Mouse (Mus musculus): ENCODE results near the gene Omg. TPM values are rescaled to one million over a fixed set of nuclear protein-coding genes. Genes with fewer than 3 reads are reported as not detected.
A peak's percentile ranks its signal among the peaks of the same experiment; 100 is the strongest.

Omg gene
- polyA plus RNA-seq (2016; fragmentation: Nextera tagmentation; extraction: Ambion mirVana), result 1.1 and 1.4 TPM in 2 replicates

DNA sequence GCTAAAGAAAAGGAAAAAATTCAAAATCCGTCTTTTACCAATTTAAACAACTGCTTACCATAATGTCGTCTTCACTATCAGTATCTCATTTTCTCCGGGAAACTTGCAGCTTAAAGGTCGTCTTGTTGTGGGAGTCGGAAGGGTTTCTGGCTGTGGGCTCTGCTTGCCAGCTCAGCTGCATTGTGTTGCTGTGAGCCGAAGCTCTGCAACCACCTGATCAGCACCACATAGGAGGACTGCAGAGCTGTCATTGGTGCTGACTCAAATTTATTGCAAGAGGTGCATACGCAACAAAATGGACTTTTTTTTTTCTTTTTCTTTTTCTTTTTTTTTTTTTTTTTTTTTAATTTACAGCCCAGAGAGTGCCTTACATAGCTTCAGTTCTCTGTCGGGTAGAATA lies at the start of gene Omg:
Gene Omg (minus strand): TSS at position 240 of the 400 bp plus-strand sequence.
- H3K9ac ChIP-seq, result no peak within 1 kb of the TSS
- H3K9me3 ChIP-seq (replicated peaks), result no peaks in the 10 kb centered on the region
- peak within 1 kb of the TSS; percentile 35; the same call in 1 of the 2 replicates for H3K27ac ChIP-seq
- H3K4me1 ChIP-seq, result peaks cover 13% of the 10 kb centered on the region
- peak; percentile 56; the same call in 1 of the 2 replicates for ATAC-seq (ENCODE audit: low FRiP score)
- H3K27me3 ChIP-seq, result no peaks in the 10 kb centered on the region
- H3K36me3 ChIP-seq, result no peaks in the 10 kb centered on the region
- WGBS, result 48% methylated on average over 8 of the region's 8 CpGs
- no peak within 1 kb of the TSS for H3K4me2 ChIP-seq (replicated peaks)
- H3K4me3 ChIP-seq, result no peak within 1 kb of the TSS

- no peak for ATAC-seq (ENCODE audit: low FRiP score)
- H3K4me3 ChIP-seq, result no peak overlapping the region
- 76% methylated on average over 1 of the region's 1 CpGs for WGBS
- H3K36me3 ChIP-seq, result peaks cover 85% of the 10 kb centered on the region
- no peak overlapping the region for H3K9ac ChIP-seq
- H3K27me3 ChIP-seq, result no peaks in the 10 kb centered on the region
- no peak overlapping the region for H3K27ac ChIP-seq
- H3K4me2 ChIP-seq (replicated peaks), result no peak overlapping the region
- H3K4me1 ChIP-seq, result no peaks in the 10 kb centered on the region
- H3K9me3 ChIP-seq (replicated peaks), result no peaks in the 10 kb centered on the region
Observed at GRCm38 (mm10) chr11:79552622-79553021, 48.7 kb upstream of the Omg start.

DNA sequence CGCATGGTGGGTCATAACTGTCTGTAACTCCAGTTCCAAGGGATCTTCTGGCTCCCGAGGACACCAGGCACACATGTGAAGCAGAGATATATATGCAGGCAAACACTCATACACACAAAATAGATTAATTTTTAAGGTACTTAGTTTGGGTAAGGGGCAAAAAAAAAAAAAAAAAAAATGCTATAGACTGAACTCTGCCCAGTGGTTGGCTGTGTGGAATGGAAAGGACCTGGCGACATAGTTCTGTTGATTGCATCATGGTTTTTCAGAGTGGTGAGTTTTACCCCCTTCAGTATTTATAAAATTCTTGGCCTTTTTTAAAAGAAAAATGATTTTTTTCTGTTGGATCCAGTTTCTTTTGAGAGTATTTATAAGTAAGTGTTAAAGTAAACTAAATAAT lies 32.4 kb upstream of the Omg start:
- H3K27me3 ChIP-seq, result no peaks in the 10 kb centered on the region
- no peaks in the 10 kb centered on the region for H3K9me3 ChIP-seq (replicated peaks)
- 98% methylated on average over 3 of the region's 3 CpGs for WGBS
- H3K9ac ChIP-seq, result no peak overlapping the region
- no peaks in the 10 kb centered on the region for H3K4me1 ChIP-seq
- H3K4me3 ChIP-seq, result no peak overlapping the region
- H3K4me2 ChIP-seq (replicated peaks), result no peak overlapping the region
- H3K27ac ChIP-seq, result no peak overlapping the region
- no peak for ATAC-seq (ENCODE audit: low FRiP score)
- peaks cover 23% of the 10 kb centered on the region for H3K36me3 ChIP-seq

DNA sequence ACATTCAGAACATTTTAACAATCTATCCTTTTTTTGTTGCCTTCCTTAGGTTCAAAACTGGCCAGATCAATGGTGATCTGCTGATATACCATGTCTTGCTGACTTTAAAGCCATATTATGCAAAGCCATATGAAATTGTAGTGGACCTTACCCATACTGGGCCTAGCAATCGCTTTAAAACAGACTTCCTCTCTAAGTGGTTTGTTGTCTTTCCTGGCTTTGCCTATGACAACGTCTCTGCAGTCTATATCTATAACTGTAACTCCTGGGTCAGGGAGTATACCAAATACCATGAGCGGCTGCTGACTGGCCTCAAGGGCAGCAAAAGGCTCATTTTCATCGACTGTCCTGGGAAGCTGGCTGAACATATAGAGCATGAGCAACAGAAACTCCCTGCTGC lies 31.7 kb upstream of the Omg start:
- H3K9me3 ChIP-seq (replicated peaks), result no peaks in the 10 kb centered on the region
- no peak overlapping the region for H3K4me2 ChIP-seq (replicated peaks)
- ATAC-seq (ENCODE audit: low FRiP score), result no peak
- H3K27me3 ChIP-seq, result no peaks in the 10 kb centered on the region
- no peak overlapping the region for H3K4me3 ChIP-seq
- no peak overlapping the region for H3K9ac ChIP-seq
- 90% methylated on average over 4 of the region's 4 CpGs for WGBS
- no peaks in the 10 kb centered on the region for H3K4me1 ChIP-seq
- H3K36me3 ChIP-seq, result peaks cover 19% of the 10 kb centered on the region
- no peak overlapping the region for H3K27ac ChIP-seq

- Histone ChIP-seq H3K4me2 (replicated peaks) (no peak overlapping the region), H3K27ac (no peak overlapping the region), H3K4me1 (no peaks in the 10 kb centered on the region), H3K36me3 (peaks cover 14% of the 10 kb centered on the region), H3K9me3 (replicated peaks) (no peaks in the 10 kb centered on the region), H3K9ac (no peak overlapping the region), H3K27me3 (no peaks in the 10 kb centered on the region), H3K4me3 (no peak overlapping the region)
- ATAC-seq (ENCODE audit: low FRiP score), result no peak
- 88% methylated on average over 8 of the region's 8 CpGs for WGBS
Observed at GRCm38 (mm10) chr11:79533950-79534690, 30.2 kb upstream of the Omg start.

DNA sequence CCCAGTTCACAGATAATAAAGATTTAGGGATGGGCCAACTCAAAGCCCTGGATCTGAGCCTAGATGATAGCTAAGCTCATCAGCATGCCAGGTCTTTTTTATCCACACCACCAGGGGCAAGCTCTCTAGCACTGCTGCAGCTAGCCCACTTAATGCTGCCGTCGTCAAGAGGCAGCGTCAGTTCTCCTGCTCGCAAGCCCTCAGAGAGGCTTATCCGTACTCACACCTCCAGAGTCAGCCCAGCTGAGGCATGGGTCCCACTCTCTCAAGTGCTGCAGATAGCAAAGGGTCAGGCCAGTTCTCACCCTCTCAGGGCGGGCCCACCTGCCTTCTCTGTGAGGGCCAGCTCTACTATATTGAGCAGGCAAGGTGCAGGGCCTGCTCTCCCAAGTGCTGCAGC lies 29.4 kb upstream of the Omg start:
- Histone ChIP-seq H3K4me3 (no peak overlapping the region), H3K27me3 (no peaks in the 10 kb centered on the region), H3K4me1 (no peaks in the 10 kb centered on the region), H3K36me3 (peaks cover 15% of the 10 kb centered on the region), H3K27ac (no peak overlapping the region), H3K9me3 (replicated peaks) (no peaks in the 10 kb centered on the region), H3K9ac (no peak overlapping the region), H3K4me2 (replicated peaks) (no peak overlapping the region)
- no peak for ATAC-seq (ENCODE audit: low FRiP score)
- WGBS, result 93% methylated on average over 6 of the region's 6 CpGs

- H3K4me1 ChIP-seq, result no peaks in the 10 kb centered on the region
- ATAC-seq (ENCODE audit: low FRiP score), result no peak
- WGBS, result 95% methylated on average over 4 of the region's 4 CpGs
Observed at GRCm38 (mm10) chr11:79531485-79531884, 27.6 kb upstream of the Omg start.

DNA sequence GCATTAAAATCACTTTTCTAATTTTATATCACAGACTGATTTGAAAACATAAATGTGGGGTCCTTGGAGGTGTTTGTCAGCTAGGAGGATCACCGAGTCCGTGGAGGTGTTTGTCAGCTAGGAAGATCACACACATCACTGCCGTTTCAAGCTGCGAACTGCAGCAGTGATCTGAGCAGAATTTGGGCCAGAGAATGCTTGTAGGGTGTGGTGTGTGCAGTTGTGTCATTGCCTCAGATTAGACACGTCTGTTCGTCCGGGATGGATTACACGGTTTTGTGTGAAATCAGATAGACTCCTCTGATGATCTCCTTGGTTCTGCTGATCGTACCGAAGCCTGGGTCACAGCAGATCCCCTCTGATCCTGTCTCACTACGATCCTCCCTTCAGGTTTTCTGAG lies 26.9 kb upstream of the Omg start:
- H3K9ac ChIP-seq, result no peak overlapping the region
- no peaks in the 10 kb centered on the region for H3K27me3 ChIP-seq
- WGBS, result 91% methylated on average over 11 of the region's 11 CpGs
- no peak overlapping the region for H3K4me3 ChIP-seq
- H3K27ac ChIP-seq, result no peak overlapping the region
- no peak overlapping the region for H3K4me2 ChIP-seq (replicated peaks)
- ATAC-seq (ENCODE audit: low FRiP score), result no peak
- H3K9me3 ChIP-seq (replicated peaks), result no peaks in the 10 kb centered on the region
- H3K36me3 ChIP-seq, result peaks cover 10% of the 10 kb centered on the region
- no peaks in the 10 kb centered on the region for H3K4me1 ChIP-seq

More at GRCm38 (mm10) chr11:79531485-79531884, 27.6 kb upstream of the Omg start:
- no peak overlapping the region for H3K27ac ChIP-seq
- H3K36me3 ChIP-seq, result peaks cover 14% of the 10 kb centered on the region
- no peak overlapping the region for H3K4me2 ChIP-seq (replicated peaks)
- H3K9me3 ChIP-seq (replicated peaks), result no peaks in the 10 kb centered on the region
- H3K4me3 ChIP-seq, result no peak overlapping the region
- H3K27me3 ChIP-seq, result no peaks in the 10 kb centered on the region
- no peak overlapping the region for H3K9ac ChIP-seq

DNA sequence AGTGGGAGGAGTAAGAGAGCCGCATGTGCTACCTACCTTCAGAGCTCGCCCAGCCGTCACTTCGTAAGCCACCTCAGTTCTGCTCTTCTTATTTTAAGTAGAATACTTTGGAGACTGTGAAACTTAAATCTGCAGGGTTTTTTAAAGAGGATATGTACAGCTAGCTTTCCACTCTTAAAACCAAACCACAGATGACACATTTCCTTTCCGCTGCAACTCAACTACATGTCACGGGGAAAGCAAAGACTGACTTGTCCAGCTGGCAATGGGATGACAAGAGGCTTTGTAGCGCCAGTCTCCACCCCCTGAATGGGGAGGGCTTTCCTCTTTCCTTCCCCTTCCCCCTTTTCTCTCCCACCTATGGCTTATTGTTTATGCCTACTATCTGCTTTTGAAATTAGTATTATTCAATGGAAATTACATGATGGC lies 26.5 kb upstream of the Omg start, which contains the start of the genes Evi2 and Evi2a:
Gene Evi2 (minus strand): TSS at position 257 of the 429 bp plus-strand sequence.
Gene Evi2a (minus strand): TSS at position 277 of the 429 bp plus-strand sequence.
- 86% methylated on average over 7 of the region's 7 CpGs for WGBS
- Histone ChIP-seq H3K4me2 (replicated peaks) (no peak within 1 kb of the TSS), H3K4me3 (no peak within 1 kb of the TSS), H3K36me3 (peaks cover 8% of the 10 kb centered on the region; the same call in 1 of the 2 replicates), H3K9me3 (replicated peaks) (no peaks in the 10 kb centered on the region), H3K9ac (no peak within 1 kb of the TSS), H3K4me1 (no peaks in the 10 kb centered on the region), H3K27ac (no peak within 1 kb of the TSS), H3K27me3 (no peaks in the 10 kb centered on the region)
- no peak for ATAC-seq (ENCODE audit: low FRiP score)

DNA sequence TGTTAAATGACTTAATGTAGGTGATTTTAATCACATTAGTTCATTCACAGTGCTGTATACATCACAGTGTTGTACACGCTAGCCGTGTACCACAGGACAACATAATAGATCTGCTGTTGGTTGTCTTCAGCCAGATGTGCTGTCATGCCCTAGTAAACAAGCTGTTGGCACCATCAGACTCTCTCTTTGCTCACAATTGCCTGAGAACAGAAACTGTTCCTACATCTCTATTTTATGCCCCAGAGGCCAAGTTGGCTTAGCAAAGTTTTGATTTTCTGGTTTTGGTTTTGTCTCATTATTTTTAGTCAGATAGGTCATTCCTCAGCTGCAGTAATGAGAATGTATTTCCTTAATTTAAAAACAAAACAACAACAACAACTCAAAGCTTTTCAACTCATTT lies 25.9 kb upstream of the Omg start:
- no peak overlapping the region for H3K27ac ChIP-seq
- no peak overlapping the region for H3K4me3 ChIP-seq
- no peaks in the 10 kb centered on the region for H3K4me1 ChIP-seq
- H3K27me3 ChIP-seq, result no peaks in the 10 kb centered on the region
- peaks cover 8% of the 10 kb centered on the region; the same call in 1 of the 2 replicates for H3K36me3 ChIP-seq
- no peaks in the 10 kb centered on the region for H3K9me3 ChIP-seq (replicated peaks)
- no peak for ATAC-seq (ENCODE audit: low FRiP score)
- 83% methylated on average over 2 of the region's 2 CpGs for WGBS
- no peak overlapping the region for H3K4me2 ChIP-seq (replicated peaks)
- no peak overlapping the region for H3K9ac ChIP-seq

DNA sequence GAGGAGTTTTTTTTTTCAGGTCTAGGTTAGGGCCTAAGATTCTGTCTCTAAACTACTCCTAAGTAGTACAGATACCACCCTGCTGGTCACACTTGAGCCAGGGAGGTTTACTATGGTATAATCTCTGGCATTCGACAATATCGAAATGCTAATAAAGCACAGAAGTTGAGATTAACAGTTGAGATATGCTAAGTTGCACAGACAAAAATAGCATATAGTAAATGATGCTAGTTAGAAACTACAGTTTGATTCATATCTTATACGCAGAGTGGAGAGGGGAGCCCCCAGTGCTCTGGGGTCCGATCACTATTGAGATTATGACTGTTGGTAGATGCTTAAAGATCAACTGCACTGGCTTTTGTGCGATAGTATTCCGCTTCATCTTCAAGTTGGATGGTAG lies 25.3 kb upstream of the Omg start:
- WGBS, result 98% methylated on average over 6 of the region's 6 CpGs
- ATAC-seq (ENCODE audit: low FRiP score), result no peak
- H3K27me3 ChIP-seq, result no peaks in the 10 kb centered on the region

DNA sequence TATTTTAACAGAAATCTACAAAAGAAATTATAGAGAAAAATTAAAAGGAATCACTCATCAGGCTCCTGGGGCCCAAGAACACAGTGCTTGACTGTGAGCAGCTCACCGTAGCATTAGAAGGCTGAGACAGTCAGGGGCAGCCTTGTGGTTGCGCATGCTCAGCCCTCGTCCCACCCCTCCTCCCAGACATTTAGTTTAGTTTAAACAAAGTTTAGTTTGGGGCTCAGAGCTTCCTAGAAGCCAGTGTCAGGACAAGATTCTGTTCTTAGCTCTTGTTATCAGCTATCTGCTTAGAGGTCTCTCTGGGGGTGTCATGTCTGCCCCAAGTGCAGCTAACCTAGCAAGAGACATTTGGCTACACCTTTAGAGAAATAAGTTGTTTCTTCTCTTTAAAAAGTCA lies 24.7 kb upstream of the Omg start:
- no peaks in the 10 kb centered on the region for H3K9me3 ChIP-seq (replicated peaks)
- no peak overlapping the region for H3K4me2 ChIP-seq (replicated peaks)
- H3K4me3 ChIP-seq, result no peak overlapping the region
- no peaks in the 10 kb centered on the region for H3K4me1 ChIP-seq
- 95% methylated on average over 3 of the region's 3 CpGs for WGBS
- H3K27ac ChIP-seq, result no peak overlapping the region
- H3K36me3 ChIP-seq, result peaks cover 8% of the 10 kb centered on the region; the same call in 1 of the 2 replicates
- no peaks in the 10 kb centered on the region for H3K27me3 ChIP-seq
- no peak overlapping the region for H3K9ac ChIP-seq
- ATAC-seq (ENCODE audit: low FRiP score), result no peak

More for the DNA sequence above, 25.3 kb upstream of the Omg start:
- Histone ChIP-seq H3K4me1 (no peaks in the 10 kb centered on the region), H3K27ac (no peak overlapping the region), H3K4me3 (no peak overlapping the region), H3K9ac (no peak overlapping the region), H3K36me3 (peaks cover 8% of the 10 kb centered on the region; the same call in 1 of the 2 replicates), H3K4me2 (replicated peaks) (no peak overlapping the region), H3K9me3 (replicated peaks) (no peaks in the 10 kb centered on the region)
